Mouse (Mus musculus): ENCODE data around the gene Strn3. TPM values are rescaled to one million over a fixed set of nuclear protein-coding genes. Genes with fewer than 3 reads are reported as not detected.

Gene Strn3
- total RNA-seq (2023), result 10 to 100 TPM; 47.5 to 55.4 TPM

DNA sequence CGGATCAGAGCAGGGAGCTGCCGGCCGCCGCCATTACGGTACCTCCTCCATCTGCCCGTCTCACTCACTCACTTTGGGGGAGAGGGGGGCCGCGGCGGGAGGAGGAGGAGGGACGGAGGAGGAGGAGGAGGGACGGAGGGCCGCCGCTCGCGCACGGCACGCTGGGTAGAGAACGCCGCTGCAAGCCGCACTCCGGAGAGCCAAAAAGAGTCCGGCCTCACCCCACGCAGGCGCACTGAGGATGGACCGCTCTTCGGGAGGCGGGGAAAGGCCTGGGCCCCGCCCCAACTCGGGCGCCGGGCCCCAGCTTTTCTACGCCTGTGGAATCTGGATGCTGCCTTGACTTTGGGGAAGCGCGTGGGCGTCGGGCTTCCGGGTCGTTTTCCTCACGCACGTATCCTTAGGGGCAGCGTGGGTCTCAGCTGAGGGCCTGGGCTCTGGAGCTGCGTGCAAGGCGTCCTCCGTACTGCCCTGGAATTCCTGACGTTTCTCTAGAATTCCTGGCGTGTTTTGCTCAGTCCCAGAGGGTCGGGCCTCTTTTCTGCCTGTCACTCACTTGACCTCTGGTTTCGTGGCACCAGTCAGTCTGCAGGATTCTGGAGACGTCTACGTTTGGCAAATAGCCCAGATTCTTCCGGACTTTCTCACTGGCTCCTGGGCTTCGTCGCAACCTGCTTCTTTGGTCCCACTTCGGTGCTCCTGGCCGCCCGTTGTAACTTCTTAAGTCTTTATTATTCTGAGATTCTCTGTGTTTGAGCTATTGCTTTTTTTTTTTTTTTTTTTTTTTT, at the start of gene Strn3:
TSS of gene Strn3 (minus strand) at position 53 of the 788 bp plus-strand sequence.

DNA sequence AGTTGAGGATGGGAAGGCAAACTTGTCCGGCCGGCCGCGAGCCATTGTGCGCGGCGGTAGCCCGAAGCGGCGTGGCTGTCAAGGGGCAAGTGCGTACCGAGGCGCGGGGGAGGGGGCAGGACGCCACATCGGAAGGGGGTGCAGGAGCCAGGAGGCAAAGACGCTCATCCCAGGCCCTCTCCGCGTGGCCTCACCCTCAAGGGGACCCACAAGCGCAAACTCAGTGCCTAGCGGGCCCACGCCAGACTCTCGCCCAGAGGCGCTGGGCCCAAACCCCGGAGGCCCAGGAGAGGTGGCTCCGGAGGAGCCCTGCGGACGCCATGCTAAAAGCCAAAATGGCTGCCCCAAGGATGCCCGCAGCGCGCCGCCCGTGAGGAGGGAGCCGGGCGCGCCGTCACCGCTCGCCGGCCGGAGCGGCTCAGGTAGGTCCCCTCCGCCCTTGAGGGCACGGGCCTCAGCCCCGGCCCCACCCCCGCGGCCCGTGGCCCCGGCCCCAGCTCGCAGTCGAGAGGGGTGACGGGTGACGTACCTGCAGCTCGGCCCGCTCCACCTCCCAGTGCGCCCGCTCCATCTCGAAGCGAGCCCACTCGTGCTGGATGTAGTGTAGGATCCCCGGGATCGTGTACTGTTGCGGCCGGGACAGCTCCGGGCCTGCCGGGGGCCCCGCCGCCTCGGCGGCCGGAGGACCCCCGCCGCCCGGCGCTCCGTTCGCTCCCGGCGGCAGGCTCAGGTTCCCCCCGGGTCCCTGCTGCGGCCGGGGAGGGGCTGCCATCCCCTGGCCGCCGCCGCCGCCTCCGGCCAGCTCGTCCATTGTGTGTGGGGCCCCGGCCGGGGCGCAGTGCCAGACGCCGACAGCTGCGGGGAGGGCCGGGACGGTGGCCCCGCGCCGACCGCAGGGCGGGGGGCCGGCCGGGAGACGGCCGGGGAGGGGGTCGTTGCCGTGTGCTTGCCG, 528 bp downstream of the Strn3 start, which contains the start of gene Ap4s1:
TSS of gene Ap4s1 (plus strand) at position 141 of the 952 bp plus-strand sequence.

DNA sequence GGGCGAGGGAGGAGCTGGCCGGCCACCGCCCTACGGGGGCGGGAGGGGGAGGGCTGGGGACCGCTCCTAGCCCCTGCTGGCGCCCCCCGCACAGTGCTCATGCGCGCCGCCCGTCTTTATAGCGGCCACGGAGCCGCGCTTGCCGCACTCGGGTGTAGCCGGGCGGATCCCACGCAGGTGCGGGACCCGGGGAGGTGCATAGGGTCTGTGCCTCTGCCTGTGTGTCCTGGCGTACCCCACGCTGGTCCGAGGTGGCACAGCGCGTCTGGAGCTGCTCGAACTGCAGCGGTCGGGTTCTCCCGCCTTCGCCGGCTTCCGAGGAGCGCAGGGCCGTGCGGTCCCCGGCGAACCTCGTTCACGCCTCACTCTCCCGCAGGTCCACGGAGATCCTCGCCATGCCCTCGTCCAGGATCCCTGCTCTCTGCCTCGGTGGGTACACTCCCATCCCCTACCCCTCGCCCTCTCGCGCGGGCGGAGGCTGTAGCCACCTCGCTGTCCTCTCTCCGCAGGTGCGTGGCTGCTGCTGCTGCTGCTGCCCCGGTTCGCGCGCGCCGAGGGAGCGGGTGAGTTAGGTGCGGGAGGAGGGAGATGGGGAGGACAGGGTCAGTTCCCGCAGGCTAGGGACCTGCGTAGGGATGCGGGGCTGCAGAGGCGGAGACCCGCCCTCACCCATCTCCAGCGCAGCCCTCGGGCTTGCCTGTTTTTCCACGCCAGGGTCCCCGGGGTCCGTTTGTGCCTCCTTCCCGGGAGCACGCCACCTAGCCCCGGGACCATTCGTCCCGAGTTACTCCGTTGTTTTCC, 98.3 kb downstream of the Strn3 start, which contains the start of gene Coch:
TSS of gene Coch (plus strand) at position 113 of the 801 bp plus-strand sequence.

Other genes starting within 250 kb of the Strn3 start
- 1 to 10 TPM; 1.0 to 1.3 TPM for gene Coch, start 98.6 kb downstream of the Strn3 start, total RNA-seq (2023)
- 10 to 100 TPM; 19.2 to 22.0 TPM for gene Ap4s1, start 864 bp downstream of the Strn3 start, total RNA-seq (2023)
- 100 to 1,000 TPM in 1 of 2 experiments, 10 to 100 TPM in 1; 99.6 to 101 TPM for gene Hectd1, start 137.6 kb upstream of the Strn3 start, total RNA-seq (2023)

Measured in monocyte, adult 59 days (primary cell).